Comparison of ENCODE assay signal across 20 mouse cellular contexts in genomic region chr1:81172703-81173102, GRCm38 (mm10).
A peak's percentile ranks its signal among the peaks of the same experiment; 100 is the strongest.
DNase-seq lines count a peak whose midpoint lies in the region; ATAC-seq and TF ChIP-seq lines count a peak whose summit lies in the region.
"Had no signal": no experiment of that assay in that cellular context is flagged by ENCODE, and none has a peak within 500 bp of the region (broad histone marks: within the 10 kb centered on the region; RNA-seq: fewer than 3 reads in every experiment).

No protein-coding gene starts in this region.

- DNase-seq in cerebellum, adult 9-10 months: peak; percentile 21
- DNase-seq in cerebellum, postnatal 25 days: no peak
- DNase-seq in frontal cortex, postnatal 25 days (ENCODE audit: low spot score in 2 of 2): no peak
- peak; percentile 6 for DNase-seq in brain, embryonic 18.5 days (ENCODE audit: low read depth, low spot score)
- no peak for DNase-seq in ovary, postnatal 10 days (ENCODE audit: low spot score)
- no peak for DNase-seq in gastrocnemius, adult 2 months
- DNase-seq: adrenal gland, postnatal 36 days; cerebellum, adult 18-20 months; cerebellum, postnatal 10 days; embryo, embryonic 11 days; gastrocnemius, postnatal 25 days; kidney, adult 2 months had no signal

- TF ChIP-seq CTCF in gastrocnemius, adult 2 months (IDR thresholded peaks at IDR 0.05): no peak

- peak; percentile 58 for ATAC-seq in frontal cortex, adult (ENCODE audit: low TSS enrichment)
- ATAC-seq: activated CD4-positive, CD25-positive, alpha-beta regulatory T cell, adult 4 months; intestine, embryonic 15.5 days; Patski had no signal

- no peak overlapping the region for H3K4me3 ChIP-seq in gastrocnemius, adult 2 months
- H3K4me3 ChIP-seq: embryonic facial prominence, embryonic 12.5 days; heart, embryonic 12.5 days; hindbrain, embryonic 10.5 days; intestine, embryonic 15.5 days had no signal

- intact Hi-C loops in gastrocnemius, adult 2 months (cut with DNase I): no loop called here

- H3K27ac ChIP-seq in gastrocnemius, adult 2 months: no peak overlapping the region
- H3K27ac ChIP-seq: embryonic facial prominence, embryonic 12.5 days; hindbrain, embryonic 10.5 days; hindbrain, embryonic 14.5 days; intestine, embryonic 15.5 days had no signal

Comparison
In these comparisons a context has a peak if more than half of its experiments do, and no peak if none do; other contexts are left out.
1. DNase-seq: peak in cerebellum, adult 9-10 months (single experiment) and brain, embryonic 18.5 days (single experiment); none in cerebellum, postnatal 25 days (0 of 2), frontal cortex, postnatal 25 days (0 of 2), ovary, postnatal 10 days (single experiment) and gastrocnemius, adult 2 months (single experiment).